Mouse (Mus musculus): ENCODE measurements around the gene Erp27.

GRCm38 (mm10) chr6:136912751-136913265 is 9.2 kb downstream of the Erp27 start:
- no peak for TF ChIP-seq USF1 (IDR thresholded peaks at IDR 0.05; ENCODE audit: low read depth)
- no peak for TF ChIP-seq POLR2A (IDR thresholded peaks at IDR 0.05; ENCODE audit: insufficient read length, low read depth)

All from myocyte (in vitro differentiated cells).